In genomic region chr7:126754866-126755265, GRCm38 (mm10) we compare ENCODE assay signal across 8 mouse cellular contexts. TPM values are rescaled to one million over a fixed set of nuclear protein-coding genes. Genes with fewer than 3 reads are reported as not detected.
DNase-seq lines count a peak whose midpoint lies in the region; ATAC-seq and TF ChIP-seq lines count a peak whose summit lies in the region.

No protein-coding gene starts in this region.

- WGBS in heart, embryonic 15.5 days: under 1% methylated on average over 9 of the region's 9 CpGs
- WGBS in kidney, postnatal 0 days: under 1% methylated on average over 9 of the region's 9 CpGs
- 1% methylated on average over 9 of the region's 9 CpGs for WGBS in lung, adult 2 months
- 1% methylated on average over 9 of the region's 9 CpGs for WGBS in neural tube, embryonic 14.5 days
- 6% methylated on average over 9 of the region's 9 CpGs for WGBS in thymus, adult 2 months

- TF ChIP-seq POLR2A in lung, adult 2 months (IDR thresholded peaks at IDR 0.05; ENCODE audit: borderline replicate concordance, extremely low read depth, low read depth, low read length): no peak
- no peak for TF ChIP-seq POLR2A in thymus, adult 2 months (IDR thresholded peaks at IDR 0.05; ENCODE audit: control insufficient read depth, extremely low read depth, insufficient read depth, low read length, poor library complexity)

- peaks cover 3 to 5% of the 10 kb centered on the region in 2 experiments; a peak in 2 of 4 replicates for H3K4me1 ChIP-seq in ES-E14 (ENCODE audit: control insufficient read depth in 2 of 2, insufficient read depth in 2 of 2, low read length in 2 of 2, poor library complexity in 1 of 2)
- H3K4me1 ChIP-seq in heart, embryonic 15.5 days (replicated peaks): peaks cover 7% of the 10 kb centered on the region
- H3K4me1 ChIP-seq in kidney, postnatal 0 days (replicated peaks; ENCODE audit: insufficient read depth, low read length): no peaks in the 10 kb centered on the region
- no peaks in the 10 kb centered on the region for H3K4me1 ChIP-seq in lung, adult 2 months (ENCODE audit: control insufficient read depth, insufficient read depth, low read length)
- no peaks in the 10 kb centered on the region for H3K4me1 ChIP-seq in neural tube, embryonic 14.5 days (ENCODE audit: control insufficient read depth, insufficient read depth, low read length)
- peaks cover 7% of the 10 kb centered on the region for H3K4me1 ChIP-seq in thymus, adult 2 months (replicated peaks; ENCODE audit: control insufficient read depth, insufficient read depth, low read length)

- H3K27ac ChIP-seq in ES-E14 (ENCODE audit: insufficient read depth, low read depth, low read length, poor library complexity, severe bottlenecking): no peak overlapping the region
- peak overlapping the region; percentile 33; the same call in 1 of the 2 replicates for H3K27ac ChIP-seq in heart, embryonic 15.5 days
- H3K27ac ChIP-seq in kidney, postnatal 0 days: 0 out of 2 replicates have a peak overlapping the region, but pooled peaks have one; percentile 37
- H3K27ac ChIP-seq in neural tube, embryonic 14.5 days (ENCODE audit: low read depth, low read length): no peak overlapping the region
- no peak overlapping the region for H3K27ac ChIP-seq in thymus, adult 2 months (ENCODE audit: control insufficient read depth, insufficient read depth, low read length)

- TF ChIP-seq CTCF in kidney, postnatal 0 days (IDR thresholded peaks at IDR 0.05; ENCODE audit: low read depth): peak; percentile 91
- peak; percentile 85 for TF ChIP-seq CTCF in lung, adult 2 months (IDR thresholded peaks at IDR 0.05; ENCODE audit: insufficient read depth, low read length)
- peak; percentile 86; the same call in 1 of the 2 replicates for TF ChIP-seq CTCF in thymus, adult 2 months (IDR thresholded peaks at IDR 0.05; ENCODE audit: borderline replicate concordance, control insufficient read depth, extremely low read depth, insufficient read depth, low read length, poor library complexity)

- H3K36me3 ChIP-seq in ES-E14 (ENCODE audit: control insufficient read depth, insufficient read depth, low read length, poor library complexity, severe bottlenecking): no peaks in the 10 kb centered on the region
- no peaks in the 10 kb centered on the region for H3K36me3 ChIP-seq in heart, embryonic 15.5 days
- no peaks in the 10 kb centered on the region for H3K36me3 ChIP-seq in kidney, postnatal 0 days (ENCODE audit: insufficient read depth, low read length)
- no peaks in the 10 kb centered on the region for H3K36me3 ChIP-seq in neural tube, embryonic 14.5 days (ENCODE audit: control insufficient read depth, insufficient read depth, low read length)
- no peaks in the 10 kb centered on the region for H3K36me3 ChIP-seq in thymus, adult 2 months (ENCODE audit: control insufficient read depth, insufficient read depth, low read length)

- peak; percentile 94 for DNase-seq in ES-E14 (ENCODE audit: low read depth, low spot score)
- peak; percentile 73 for DNase-seq in c-Kit-negative CD71-positive TER-119-positive erythroid progenitor cells, embryonic 14.5 days (ENCODE audit: low read depth, low spot score)
- peak; percentile 92 for DNase-seq in kidney, postnatal 0 days (ENCODE audit: low spot score)
- DNase-seq in lung, adult 2 months: peak; percentile 74
- peak; percentile 63 for DNase-seq in thymus, adult 2 months

- H3K4me2 ChIP-seq in heart, embryonic 15.5 days: peak overlapping the region; percentile 28
- peak overlapping the region; percentile 29; the same call in 1 of the 2 replicates for H3K4me2 ChIP-seq in kidney, postnatal 0 days (ENCODE audit: low read length)
- 0 out of 2 replicates have a peak overlapping the region, but pooled peaks have one; percentile 9 for H3K4me2 ChIP-seq in neural tube, embryonic 14.5 days (ENCODE audit: low read depth, low read length)

- ATAC-seq in erythroid progenitor cell, adult 5-6 weeks (replicated peaks; ENCODE audit: low FRiP score, poor library complexity, severe bottlenecking): peak; percentile 77
- peak; percentile 51 for ATAC-seq in heart, embryonic 15.5 days (replicated peaks; ENCODE audit: insufficient number of reproducible peaks, insufficient read depth, low FRiP score, low read depth)
- peak; percentile 60 for ATAC-seq in kidney, postnatal 0 days (replicated peaks; ENCODE audit: low FRiP score, low read depth)
- peak; percentile 65; the same call in 1 of the 2 replicates for ATAC-seq in neural tube, embryonic 14.5 days (ENCODE audit: low read depth)

- no peaks in the 10 kb centered on the region for H3K27me3 ChIP-seq in heart, embryonic 15.5 days
- no peaks in the 10 kb centered on the region for H3K27me3 ChIP-seq in kidney, postnatal 0 days (ENCODE audit: insufficient read depth, low read length)
- no peaks in the 10 kb centered on the region for H3K27me3 ChIP-seq in neural tube, embryonic 14.5 days (ENCODE audit: control insufficient read depth, insufficient read depth, low read length)
- no peaks in the 10 kb centered on the region for H3K27me3 ChIP-seq in thymus, adult 2 months (ENCODE audit: control insufficient read depth, insufficient read depth, low read length)

- 0 out of 4 replicates have a peak overlapping the region, but pooled peaks of 1 of the 2 experiments have one; percentile 0 for H3K4me3 ChIP-seq in ES-E14 (ENCODE audit: insufficient read depth in 1 of 2, low read depth in 1 of 2, low read length in 2 of 2, poor library complexity in 1 of 2, severe bottlenecking in 1 of 2)
- H3K4me3 ChIP-seq in heart, embryonic 15.5 days: no peak overlapping the region
- H3K4me3 ChIP-seq in kidney, postnatal 0 days (replicated peaks; ENCODE audit: low read depth, low read length): no peak overlapping the region
- no peak overlapping the region for H3K4me3 ChIP-seq in lung, adult 2 months (replicated peaks; ENCODE audit: extremely low read depth, low read depth, low read length)
- no peak overlapping the region for H3K4me3 ChIP-seq in neural tube, embryonic 14.5 days (ENCODE audit: low read depth, low read length)
- no peak overlapping the region for H3K4me3 ChIP-seq in thymus, adult 2 months (ENCODE audit: control insufficient read depth, insufficient read depth, low read length)

- no peaks in the 10 kb centered on the region for H3K9me3 ChIP-seq in ES-E14 (ENCODE audit: control insufficient read depth, insufficient read depth, low read depth, low read length)
- no peaks in the 10 kb centered on the region for H3K9me3 ChIP-seq in heart, embryonic 15.5 days (replicated peaks)
- no peaks in the 10 kb centered on the region for H3K9me3 ChIP-seq in kidney, postnatal 0 days (replicated peaks; ENCODE audit: low read length)
- no peaks in the 10 kb centered on the region for H3K9me3 ChIP-seq in neural tube, embryonic 14.5 days (ENCODE audit: control insufficient read depth, low read length)

- in situ Hi-C loops in ES-E14 (cut with MboI; ENCODE audit: low sequenced_read_pairs in 2 of 2, unreplicated experiment in 2 of 2): no loop called here

- peak overlapping the region; percentile 48; the same call in 1 of the 2 replicates for H3K9ac ChIP-seq in ES-E14 (ENCODE audit: insufficient read depth, low read depth, low read length, poor library complexity, severe bottlenecking)
- 0 out of 2 replicates have a peak overlapping the region, but pooled peaks have one; percentile 4 for H3K9ac ChIP-seq in heart, embryonic 15.5 days
- no peak overlapping the region; the same call in 1 of the 2 replicates for H3K9ac ChIP-seq in kidney, postnatal 0 days (ENCODE audit: low read depth, low read length)
- no peak overlapping the region for H3K9ac ChIP-seq in neural tube, embryonic 14.5 days (replicated peaks; ENCODE audit: low read depth, low read length)

RNA-seq across cellular contexts. Expression of gene Mapk3, which starts 4.5 kb away (rescaled TPM):
- 31.1 and 42.1 TPM in 2 replicates for total RNA-seq in ES-E14 (2012; rRNA removed)
- total RNA-seq in erythroid progenitor cell, adult 5-6 weeks (2015; ENCODE audit: low replicate concordance): 46.5 and 49.0 TPM in 2 replicates
- total RNA-seq in erythroid progenitor cell, adult 5-6 weeks (2017; ENCODE audit: low replicate concordance): 18.6 and 19.3 TPM in 2 replicates
- 51.0 and 66.8 TPM in 2 replicates for polyA plus RNA-seq in heart, embryonic 15.5 days (2015; fragmentation: Nextera tagmentation; extraction: Ambion mirVana)
- polyA plus RNA-seq in kidney, postnatal 0 days (2015; fragmentation: Nextera tagmentation; extraction: Ambion mirVana): 63.0 and 66.1 TPM in 2 replicates
- polyA plus RNA-seq in lung, adult 2 months (2012; rRNA removed): 500 and 548 TPM in 2 replicates
- polyA plus RNA-seq in neural tube, embryonic 14.5 days (2014; fragmentation: Nextera tagmentation; extraction: Ambion mirVana): 85.0 and 85.9 TPM in 2 replicates
- 130 and 131 TPM in 2 replicates for polyA plus RNA-seq in thymus, adult 2 months (2012; rRNA removed)

RNA-seq across cellular contexts. Expression of gene Gdpd3, which starts 11.3 kb away (rescaled TPM):
- 4.0 and 5.9 TPM in 2 replicates for total RNA-seq in ES-E14 (2012; rRNA removed)
- 9.2 and 11.9 TPM in 2 replicates for total RNA-seq in erythroid progenitor cell, adult 5-6 weeks (2015; ENCODE audit: low replicate concordance)
- total RNA-seq in erythroid progenitor cell, adult 5-6 weeks (2017; ENCODE audit: low replicate concordance): 8.1 TPM in 1 of 2 replicates, not detected in the other
- 1.2 and 1.3 TPM in 2 replicates for polyA plus RNA-seq in heart, embryonic 15.5 days (2015; fragmentation: Nextera tagmentation; extraction: Ambion mirVana)
- 3.7 and 6.4 TPM in 2 replicates for polyA plus RNA-seq in kidney, postnatal 0 days (2015; fragmentation: Nextera tagmentation; extraction: Ambion mirVana)
- polyA plus RNA-seq in lung, adult 2 months (2012; rRNA removed): 18.4 and 35.7 TPM in 2 replicates
- polyA plus RNA-seq in neural tube, embryonic 14.5 days (2014; fragmentation: Nextera tagmentation; extraction: Ambion mirVana): 1.8 and 2.4 TPM in 2 replicates
- polyA plus RNA-seq in thymus, adult 2 months (2012; rRNA removed): 15.7 and 106 TPM in 2 replicates

RNA-seq across cellular contexts. Expression of gene Ypel3, which starts 21.9 kb away (rescaled TPM):
- total RNA-seq in ES-E14 (2012; rRNA removed): 19.4 and 20.8 TPM in 2 replicates
- 182 and 256 TPM in 2 replicates for total RNA-seq in erythroid progenitor cell, adult 5-6 weeks (2015; ENCODE audit: low replicate concordance)
- 61.6 and 74.1 TPM in 2 replicates for total RNA-seq in erythroid progenitor cell, adult 5-6 weeks (2017; ENCODE audit: low replicate concordance)
- 78.1 and 90.5 TPM in 2 replicates for polyA plus RNA-seq in heart, embryonic 15.5 days (2015; fragmentation: Nextera tagmentation; extraction: Ambion mirVana)
- 158 and 188 TPM in 2 replicates for polyA plus RNA-seq in kidney, postnatal 0 days (2015; fragmentation: Nextera tagmentation; extraction: Ambion mirVana)
- 390 and 597 TPM in 2 replicates for polyA plus RNA-seq in lung, adult 2 months (2012; rRNA removed)
- polyA plus RNA-seq in neural tube, embryonic 14.5 days (2014; fragmentation: Nextera tagmentation; extraction: Ambion mirVana): 219 and 246 TPM in 2 replicates
- 622 and 685 TPM in 2 replicates for polyA plus RNA-seq in thymus, adult 2 months (2012; rRNA removed)

RNA-seq across cellular contexts. Expression of gene Tbx6, which starts 26.4 kb away (rescaled TPM):
- total RNA-seq in ES-E14 (2012; rRNA removed): 0.89 and 1.7 TPM in 2 replicates
- 2.1 and 4.3 TPM in 2 replicates for total RNA-seq in erythroid progenitor cell, adult 5-6 weeks (2015; ENCODE audit: low replicate concordance)
- 2.6 and 2.7 TPM in 2 replicates for total RNA-seq in erythroid progenitor cell, adult 5-6 weeks (2017; ENCODE audit: low replicate concordance)
- polyA plus RNA-seq in heart, embryonic 15.5 days (2015; fragmentation: Nextera tagmentation; extraction: Ambion mirVana): 0.34 and 0.41 TPM in 2 replicates
- 0.21 and 0.26 TPM in 2 replicates for polyA plus RNA-seq in kidney, postnatal 0 days (2015; fragmentation: Nextera tagmentation; extraction: Ambion mirVana)
- 8.7 and 9.5 TPM in 2 replicates for polyA plus RNA-seq in lung, adult 2 months (2012; rRNA removed)
- polyA plus RNA-seq in neural tube, embryonic 14.5 days (2014; fragmentation: Nextera tagmentation; extraction: Ambion mirVana): 0.27 and 0.55 TPM in 2 replicates
- 25.0 and 37.9 TPM in 2 replicates for polyA plus RNA-seq in thymus, adult 2 months (2012; rRNA removed)

RNA-seq across cellular contexts. Expression of gene Ppp4c, which starts 37.4 kb away (rescaled TPM):
- total RNA-seq in ES-E14 (2012; rRNA removed): 260 and 291 TPM in 2 replicates
- total RNA-seq in erythroid progenitor cell, adult 5-6 weeks (2015; ENCODE audit: low replicate concordance): 63.7 and 105 TPM in 2 replicates
- total RNA-seq in erythroid progenitor cell, adult 5-6 weeks (2017; ENCODE audit: low replicate concordance): 52.8 and 67.6 TPM in 2 replicates
- 120 and 149 TPM in 2 replicates for polyA plus RNA-seq in heart, embryonic 15.5 days (2015; fragmentation: Nextera tagmentation; extraction: Ambion mirVana)
- 189 and 192 TPM in 2 replicates for polyA plus RNA-seq in kidney, postnatal 0 days (2015; fragmentation: Nextera tagmentation; extraction: Ambion mirVana)
- 135 and 156 TPM in 2 replicates for polyA plus RNA-seq in lung, adult 2 months (2012; rRNA removed)
- 154 and 168 TPM in 2 replicates for polyA plus RNA-seq in neural tube, embryonic 14.5 days (2014; fragmentation: Nextera tagmentation; extraction: Ambion mirVana)
- polyA plus RNA-seq in thymus, adult 2 months (2012; rRNA removed): 460 and 482 TPM in 2 replicates

Comparison
In these comparisons a context has a peak if more than half of its experiments do, and no peak if none do; other contexts are left out.
1. H3K27ac ChIP-seq: peak in heart, embryonic 15.5 days (single experiment) and kidney, postnatal 0 days (single experiment); none in ES-E14 (single experiment), neural tube, embryonic 14.5 days (single experiment) and thymus, adult 2 months (single experiment).
2. H3K9ac ChIP-seq: peak in ES-E14 (single experiment) and heart, embryonic 15.5 days (single experiment); none in kidney, postnatal 0 days (single experiment) and neural tube, embryonic 14.5 days (single experiment).
3. Peak in every context shown above with its lines, with median percentiles within 50 percentile points of each other: DNase-seq, ATAC-seq, H3K4me2 ChIP-seq and CTCF ChIP-seq.